Mouse (Mus musculus) liver (tissue): Measurements from ENCODE around the gene Rasal1.

Experiments
- DNase-seq: peaks from one replicate; pipeline ENCODE4 v3.0.0-alpha.2; 2020; ENCODE audit warnings: mixed read lengths

Gene Rasal1

GRCm38 (mm10) chr5:120648569-120649373 is at the start of gene Rasal1:
Gene Rasal1, plus strand, starts transcription at chr5:120648812.
- peak; percentile 73 for DNase-seq

GRCm38 (mm10) chr5:120599625-120600024 is 49.0 kb upstream of the Rasal1 start:
- peak; percentile 87 for DNase-seq

- DNase-seq = peak; percentile 75
These were observed 47.5 kb upstream of the Rasal1 start for GRCm38 (mm10) chr5:120600946-120601668.

- no peak for DNase-seq
These were observed 46.4 kb upstream of the Rasal1 start for GRCm38 (mm10) chr5:120602210-120602609.

- no peak for DNase-seq
These were observed 45.1 kb upstream of the Rasal1 start for GRCm38 (mm10) chr5:120603515-120603914.

GRCm38 (mm10) chr5:120604839-120605238 is 43.8 kb upstream of the Rasal1 start:
- peak; percentile 91 for DNase-seq

- DNase-seq = no peak
These were observed 43.4 kb upstream of the Rasal1 start for GRCm38 (mm10) chr5:120605241-120605661.

GRCm38 (mm10) chr5:120605688-120606087 is 42.9 kb upstream of the Rasal1 start:
- peak; percentile 93 for DNase-seq

- no peak for DNase-seq
These were observed 41.9 kb upstream of the Rasal1 start for GRCm38 (mm10) chr5:120606590-120607200.

- no peak for DNase-seq
These were observed 41.3 kb upstream of the Rasal1 start for GRCm38 (mm10) chr5:120607335-120607734.

GRCm38 (mm10) chr5:120609246-120609775 is 39.3 kb upstream of the Rasal1 start:
- no peak for DNase-seq

GRCm38 (mm10) chr5:120610906-120611305 is 37.7 kb upstream of the Rasal1 start:
- no peak for DNase-seq

GRCm38 (mm10) chr5:120611416-120611815 is 37.2 kb upstream of the Rasal1 start:
- DNase-seq = no peak

- peak; percentile 97 for DNase-seq
These were observed 36.2 kb upstream of the Rasal1 start, which contains the start of the genes Rita1 and Ddx54 for GRCm38 (mm10) chr5:120612442-120612821. Gene Rita1, minus strand, starts transcription at chr5:120612589. Gene Ddx54, plus strand, starts transcription at chr5:120612739.

- peak; percentile 100 for DNase-seq
These were observed 35.6 kb upstream of the Rasal1 start for GRCm38 (mm10) chr5:120612822-120613604.

GRCm38 (mm10) chr5:120615903-120616302 is 32.7 kb upstream of the Rasal1 start:
- peak; percentile 52 for DNase-seq

GRCm38 (mm10) chr5:120618778-120619177 is 29.8 kb upstream of the Rasal1 start:
- DNase-seq = no peak

GRCm38 (mm10) chr5:120619201-120619600 is 29.4 kb upstream of the Rasal1 start:
- DNase-seq = peak; percentile 68

GRCm38 (mm10) chr5:120620375-120621077 is 28.1 kb upstream of the Rasal1 start:
- DNase-seq = peak; percentile 83

GRCm38 (mm10) chr5:120621078-120621765 is 27.4 kb upstream of the Rasal1 start:
- DNase-seq = no peak

GRCm38 (mm10) chr5:120621846-120622197 is 26.8 kb upstream of the Rasal1 start:
- DNase-seq = no peak
